In genomic region chr1:155972146-155973067, GRCm38 (mm10) we compare ENCODE assay signal across 8 mouse cellular contexts. TPM values are rescaled to one million over a fixed set of nuclear protein-coding genes. Genes with fewer than 3 reads are reported as not detected.
A peak's percentile ranks its signal among the peaks of the same experiment; 100 is the strongest.
DNase-seq lines count a peak whose midpoint lies in the region; ATAC-seq and TF ChIP-seq lines count a peak whose summit lies in the region.

No protein-coding gene starts in this region.

- peak overlapping the region; percentile 90 for H3K27ac ChIP-seq in kidney, embryonic 16.5 days (ENCODE audit: low read length)
- peak overlapping the region; percentile 95 for H3K27ac ChIP-seq in hindbrain, embryonic 12.5 days
- peak overlapping the region; percentile 93 for H3K27ac ChIP-seq in lung, embryonic 16.5 days (ENCODE audit: low read length)
- peak overlapping the region; percentile 91 for H3K27ac ChIP-seq in stomach, embryonic 15.5 days

- H3K27me3 ChIP-seq in kidney, embryonic 16.5 days (ENCODE audit: insufficient read depth, low read length) = 0 out of 2 replicates have a peak, but pooled peaks cover 2% of the 10 kb centered on the region
- H3K27me3 ChIP-seq in hindbrain, embryonic 12.5 days = no peaks in the 10 kb centered on the region
- no peaks in the 10 kb centered on the region for H3K27me3 ChIP-seq in lung, embryonic 16.5 days (ENCODE audit: control insufficient read depth, insufficient read depth, low read depth, low read length)
- H3K27me3 ChIP-seq in stomach, embryonic 15.5 days (replicated peaks) = no peaks in the 10 kb centered on the region

- peak overlapping the region; percentile 98 for H3K9ac ChIP-seq in kidney, embryonic 16.5 days (replicated peaks; ENCODE audit: low read length)
- peak overlapping the region; percentile 98 for H3K9ac ChIP-seq in hindbrain, embryonic 12.5 days
- H3K9ac ChIP-seq in lung, embryonic 16.5 days (ENCODE audit: low read length) = peak overlapping the region; percentile 99
- H3K9ac ChIP-seq in stomach, embryonic 15.5 days = peak overlapping the region; percentile 80

- 1% methylated on average over 38 of the region's 51 CpGs for WGBS in kidney, embryonic 16.5 days
- 2% methylated on average over 34 of the region's 51 CpGs for WGBS in hindbrain, embryonic 12.5 days
- WGBS in lung, embryonic 16.5 days = under 1% methylated on average over 50 of the region's 51 CpGs
- WGBS in stomach, embryonic 15.5 days = 1% methylated on average over 51 of the region's 51 CpGs

- peaks cover 19% of the 10 kb centered on the region for H3K4me1 ChIP-seq in kidney, embryonic 16.5 days (ENCODE audit: insufficient read depth, low read length)
- peaks cover 18% of the 10 kb centered on the region for H3K4me1 ChIP-seq in hindbrain, embryonic 12.5 days
- H3K4me1 ChIP-seq in lung, embryonic 16.5 days (replicated peaks; ENCODE audit: control insufficient read depth, insufficient read depth, low read length) = peaks cover 7% of the 10 kb centered on the region
- no peaks in the 10 kb centered on the region for H3K4me1 ChIP-seq in stomach, embryonic 15.5 days

- TF ChIP-seq CTCF in brain, embryonic 14.5 days (IDR thresholded peaks at IDR 0.05; ENCODE audit: borderline replicate concordance, extremely low read depth, insufficient read depth, insufficient read length) = no peak

- no peak for TF ChIP-seq POLR2A in brain, embryonic 14.5 days (IDR thresholded peaks at IDR 0.05; ENCODE audit: borderline replicate concordance, extremely low read depth, insufficient read depth, insufficient read length, poor library complexity, severe bottlenecking)

- ATAC-seq in kidney, embryonic 16.5 days (ENCODE audit: low FRiP score, low TSS enrichment) = peak; percentile 64
- ATAC-seq in hindbrain, embryonic 12.5 days (ENCODE audit: low FRiP score) = no peak; the same call in 1 of the 2 replicates
- peak; percentile 59 for ATAC-seq in lung, embryonic 16.5 days (ENCODE audit: low read depth)
- peak; percentile 36 for ATAC-seq in stomach, embryonic 15.5 days (ENCODE audit: insufficient read depth, low FRiP score, low read depth)

- H3K36me3 ChIP-seq in kidney, embryonic 16.5 days (ENCODE audit: insufficient read depth, low read length) = no peaks in the 10 kb centered on the region
- H3K36me3 ChIP-seq in hindbrain, embryonic 12.5 days = no peaks in the 10 kb centered on the region
- H3K36me3 ChIP-seq in lung, embryonic 16.5 days (ENCODE audit: control insufficient read depth, insufficient read depth, low read length) = no peaks in the 10 kb centered on the region
- no peaks in the 10 kb centered on the region for H3K36me3 ChIP-seq in stomach, embryonic 15.5 days

- peak overlapping the region; percentile 98 for H3K4me3 ChIP-seq in kidney, embryonic 16.5 days (ENCODE audit: low read length)
- H3K4me3 ChIP-seq in hindbrain, embryonic 12.5 days = peak overlapping the region; percentile 91
- H3K4me3 ChIP-seq in lung, embryonic 16.5 days (ENCODE audit: low read length) = peak overlapping the region; percentile 98
- H3K4me3 ChIP-seq in stomach, embryonic 15.5 days (replicated peaks) = peak overlapping the region; percentile 69

- peak overlapping the region; percentile 68 for H3K4me2 ChIP-seq in kidney, embryonic 16.5 days (replicated peaks; ENCODE audit: low read depth, low read length)
- H3K4me2 ChIP-seq in hindbrain, embryonic 12.5 days (replicated peaks) = peak overlapping the region; percentile 83
- H3K4me2 ChIP-seq in lung, embryonic 16.5 days (ENCODE audit: low read depth, low read length) = peak overlapping the region; percentile 80
- peak overlapping the region; percentile 59 for H3K4me2 ChIP-seq in stomach, embryonic 15.5 days

- DNase-seq in kidney, adult 9 months = no peak
- DNase-seq in ES-CJ7 (ENCODE audit: low read depth, low spot score) = peak; percentile 30
- peak; percentile 30 for DNase-seq in brain, embryonic 14.5 days (ENCODE audit: low read depth)
- DNase-seq in layer of hippocampus, adult 9-10 months (ENCODE audit: low spot score) = no peak

- H3K9me3 ChIP-seq in kidney, embryonic 16.5 days (ENCODE audit: low read length) = no peaks in the 10 kb centered on the region
- no peaks in the 10 kb centered on the region for H3K9me3 ChIP-seq in hindbrain, embryonic 12.5 days (replicated peaks)
- H3K9me3 ChIP-seq in lung, embryonic 16.5 days (ENCODE audit: control insufficient read depth, low read length) = no peaks in the 10 kb centered on the region; the same call in 1 of the 2 replicates
- no peaks in the 10 kb centered on the region for H3K9me3 ChIP-seq in stomach, embryonic 15.5 days

RNA-seq across cellular contexts. Expression of gene Cep350, which starts 0.6 kb away (rescaled TPM):
- polyA plus RNA-seq in kidney, embryonic 16.5 days (2015; fragmentation: Nextera tagmentation; extraction: Ambion mirVana) = 4.7 and 6.9 TPM in 2 replicates
- 10.9 and 14.0 TPM in 2 replicates for polyA plus RNA-seq in brain, embryonic 14.5 days (2012; rRNA removed)
- polyA plus RNA-seq in hindbrain, embryonic 12.5 days (2016; fragmentation: Nextera tagmentation; extraction: Ambion mirVana) = 14.0 and 17.2 TPM in 2 replicates
- 8.4 and 9.5 TPM in 2 replicates for polyA plus RNA-seq in lung, embryonic 16.5 days (2015; fragmentation: Nextera tagmentation; extraction: Ambion mirVana)
- 12.2 and 12.6 TPM in 2 replicates for polyA plus RNA-seq in stomach, embryonic 15.5 days (2015; fragmentation: Nextera tagmentation; extraction: Ambion mirVana)

Comparison
In these comparisons a context has a peak if more than half of its experiments do, and no peak if none do; other contexts are left out.
1. DNase-seq: peak in ES-CJ7 (single experiment) and brain, embryonic 14.5 days (single experiment); none in kidney, adult 9 months (single experiment) and layer of hippocampus, adult 9-10 months (single experiment).
2. Peak in every context shown above with its lines, with median percentiles within 50 percentile points of each other: H3K27ac ChIP-seq, H3K4me2 ChIP-seq, H3K4me3 ChIP-seq and H3K9ac ChIP-seq.